Mouse (Mus musculus) CH12F3 (cell line): ENCODE results near the gene Agpat1.

Experiments
- in situ Hi-C: fragments of 300-500 bp; cut with MboI; formaldehyde crosslinking; loops from 2 replicates; pipeline ENCODE4 v1.14.3; 2020; ENCODE audit warnings: low sequenced_read_pairs

Agpat1 gene

DNA sequence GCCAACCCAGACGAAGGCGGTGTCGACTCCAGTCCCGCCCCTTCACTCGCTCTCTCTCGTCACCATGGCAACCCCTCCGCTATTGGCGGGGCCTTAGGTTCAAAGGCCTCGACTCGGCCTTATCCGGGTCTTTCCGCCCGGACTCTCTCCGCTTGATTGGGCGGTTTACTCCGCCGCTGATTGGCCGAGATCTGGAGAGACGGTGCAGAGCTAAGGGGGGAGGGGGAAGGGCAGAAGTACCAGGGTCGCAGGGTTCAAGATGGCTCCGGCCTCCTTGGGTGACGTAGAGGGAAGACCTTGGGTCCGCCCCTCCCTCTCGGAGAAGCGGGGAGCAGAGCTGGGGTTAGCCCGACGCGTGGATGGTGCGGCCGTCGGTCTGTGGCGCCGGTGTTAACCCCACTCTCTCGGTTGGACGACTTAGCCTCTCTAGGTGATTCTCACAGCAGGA lies at the start of gene Agpat1:
TSS of gene Agpat1 (plus strand) at position 202 of the 448 bp plus-strand sequence.
- in situ Hi-C loops = no loop called here

DNA sequence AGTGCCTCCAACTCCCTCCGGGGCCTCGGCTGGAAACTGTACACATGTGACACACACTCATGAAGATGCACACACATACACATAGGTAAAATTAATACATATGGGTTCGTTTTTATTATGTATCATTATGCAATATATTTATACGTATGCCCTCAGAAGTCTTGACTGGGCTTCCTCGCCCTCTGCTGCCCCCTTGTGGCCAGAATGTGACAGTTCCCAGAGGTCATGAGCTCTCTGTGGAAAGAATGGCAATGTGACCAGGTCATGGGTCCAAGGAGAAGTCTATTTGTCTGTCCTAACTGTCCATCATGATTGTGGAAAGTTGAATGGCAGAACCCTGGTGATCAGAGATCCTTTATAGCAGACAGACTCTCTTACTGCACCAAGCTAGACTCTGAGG lies 48.6 kb upstream of the Agpat1 start:
- in situ Hi-C loops = no loop called here

DNA sequence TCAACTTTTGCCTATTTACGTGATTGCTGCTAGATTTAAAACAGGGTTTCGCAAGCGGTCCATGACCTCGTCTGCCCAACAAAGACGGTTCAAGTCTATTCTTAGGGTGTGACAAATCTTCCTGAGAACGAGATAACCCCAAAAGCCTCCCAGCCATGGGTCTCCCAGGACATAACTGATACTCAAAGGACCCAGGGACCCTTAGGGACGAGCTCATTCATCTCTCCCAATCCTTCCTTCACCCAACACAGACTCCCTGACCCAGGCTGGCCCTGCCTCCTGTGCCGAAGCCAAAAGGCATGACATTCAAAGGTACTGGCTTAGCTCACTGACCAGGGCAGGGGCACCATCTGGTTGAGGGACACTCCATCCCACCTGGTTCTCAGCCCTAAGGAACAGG lies 47.7 kb upstream of the Agpat1 start:
- in situ Hi-C loops = no loop called here

DNA sequence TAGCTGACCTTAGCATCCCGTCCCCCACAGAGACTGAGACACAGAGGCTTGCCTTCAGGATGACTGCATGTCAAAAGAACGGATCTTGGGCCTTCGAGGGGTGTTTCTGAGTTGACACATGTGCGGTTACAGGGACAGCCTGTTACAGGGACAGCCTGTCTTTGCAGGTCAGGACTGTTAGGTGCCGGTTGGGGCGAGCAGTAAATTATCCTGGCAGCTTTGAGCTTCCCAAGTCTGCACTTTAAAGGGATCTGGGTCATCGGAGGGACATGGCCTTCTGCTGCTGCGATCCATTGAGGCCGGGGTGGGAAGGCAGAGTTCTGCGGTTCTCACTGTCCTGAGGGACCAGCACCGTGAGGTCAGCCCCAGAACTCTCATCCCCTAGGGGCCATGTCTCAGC lies 46.7 kb upstream of the Agpat1 start:
- in situ Hi-C loops = no loop called here

DNA sequence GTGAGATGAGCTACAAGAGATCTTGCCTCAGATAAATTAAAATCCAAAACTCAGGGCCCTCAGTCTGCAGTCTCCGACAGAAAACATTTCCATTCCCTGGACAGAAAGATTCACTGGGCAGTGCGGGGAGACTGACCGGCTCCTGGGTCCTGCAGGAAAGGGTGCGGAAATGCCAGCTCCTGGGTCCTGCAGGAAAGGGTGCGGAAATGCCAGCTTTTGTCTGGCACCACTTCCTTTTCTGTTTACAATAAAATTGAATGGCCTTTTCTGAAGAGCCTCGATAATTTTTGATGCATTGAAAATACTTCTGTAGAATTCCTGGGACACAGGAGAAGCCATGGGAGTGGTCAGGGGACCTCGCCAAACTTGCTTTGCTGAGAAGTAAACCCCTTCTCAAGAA lies 44.9 kb upstream of the Agpat1 start:
- in situ Hi-C loops = no loop called here

DNA sequence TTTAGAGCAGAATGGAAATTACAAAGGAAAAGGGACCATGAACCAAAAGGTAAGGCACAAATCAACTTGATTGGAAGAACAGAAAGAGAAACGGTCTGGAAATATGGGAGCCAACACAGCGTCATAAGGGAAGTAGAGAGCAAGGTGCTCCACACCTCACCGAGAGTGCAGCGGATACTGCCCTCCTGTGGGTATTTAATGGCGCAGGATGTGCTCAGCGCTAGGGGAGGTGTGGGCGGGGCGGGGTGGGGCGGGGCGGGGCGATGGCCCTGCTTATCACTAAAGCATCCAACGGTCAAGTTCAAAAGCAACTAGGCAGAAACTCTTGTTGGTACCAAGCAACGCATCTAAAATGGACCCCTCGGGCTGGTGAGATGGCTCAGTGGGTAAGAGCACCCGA lies 44.2 kb upstream of the Agpat1 start:
- in situ Hi-C loops = no loop called here

DNA sequence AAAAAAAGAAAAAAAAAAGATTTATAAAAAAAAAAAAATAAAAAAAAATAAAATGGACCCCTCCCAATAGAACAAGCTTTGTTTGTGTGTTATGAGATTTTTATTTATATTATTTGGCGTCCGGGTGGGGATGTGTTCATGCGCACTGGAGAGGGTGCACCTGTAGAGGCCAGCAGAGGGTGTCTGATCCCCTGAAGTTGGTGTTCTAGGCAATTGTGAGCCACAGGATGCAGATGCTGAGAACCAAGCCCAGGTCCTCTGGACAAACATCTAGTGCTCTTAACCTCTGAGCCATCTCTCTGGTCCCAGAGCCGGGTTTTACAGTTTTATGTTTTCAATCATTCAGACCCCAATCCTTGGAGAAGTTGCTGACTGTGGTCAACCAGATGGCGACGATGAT lies 43.6 kb upstream of the Agpat1 start:
- in situ Hi-C loops = no loop called here

DNA sequence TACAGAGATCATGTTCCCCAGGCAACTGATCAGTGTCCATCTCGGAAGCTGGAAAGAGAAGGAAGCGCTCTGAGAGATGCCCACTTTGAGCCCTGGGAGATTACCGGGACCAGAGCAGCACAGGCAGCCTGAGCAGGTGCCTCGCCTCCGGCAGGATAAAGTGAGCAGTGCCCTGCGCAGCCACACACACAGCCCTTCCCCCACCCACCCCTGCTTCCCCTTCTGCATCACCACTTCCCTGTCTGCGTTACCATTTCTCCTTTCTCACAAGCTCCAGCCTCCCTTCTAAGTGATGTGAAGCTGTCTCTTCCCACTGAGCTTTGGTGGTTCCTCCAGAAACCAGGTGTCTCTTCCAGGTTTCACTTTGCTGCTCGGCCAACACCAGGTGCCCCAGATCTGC lies 42.9 kb upstream of the Agpat1 start:
- in situ Hi-C loops = no loop called here

DNA sequence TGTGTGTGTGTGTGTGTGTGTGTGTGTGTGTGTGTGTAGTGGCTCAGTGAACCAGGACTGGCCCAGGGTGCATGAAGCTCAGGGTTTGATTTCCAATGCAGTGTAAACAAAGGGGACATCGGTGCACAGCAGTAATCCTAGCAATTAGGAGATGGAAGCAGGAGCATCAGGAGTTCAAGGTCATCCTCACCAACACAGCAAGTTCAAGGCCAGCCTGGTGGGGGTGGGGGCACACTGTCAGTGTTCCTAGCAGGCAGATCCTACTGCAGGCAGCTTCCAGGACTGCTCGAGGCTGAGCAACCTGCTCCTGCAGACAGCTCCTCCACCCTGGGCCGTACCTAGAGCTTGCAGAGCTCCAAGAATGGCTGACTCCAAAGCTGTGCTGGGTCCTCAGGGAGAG lies 41.5 kb upstream of the Agpat1 start:
- in situ Hi-C loops = no loop called here

DNA sequence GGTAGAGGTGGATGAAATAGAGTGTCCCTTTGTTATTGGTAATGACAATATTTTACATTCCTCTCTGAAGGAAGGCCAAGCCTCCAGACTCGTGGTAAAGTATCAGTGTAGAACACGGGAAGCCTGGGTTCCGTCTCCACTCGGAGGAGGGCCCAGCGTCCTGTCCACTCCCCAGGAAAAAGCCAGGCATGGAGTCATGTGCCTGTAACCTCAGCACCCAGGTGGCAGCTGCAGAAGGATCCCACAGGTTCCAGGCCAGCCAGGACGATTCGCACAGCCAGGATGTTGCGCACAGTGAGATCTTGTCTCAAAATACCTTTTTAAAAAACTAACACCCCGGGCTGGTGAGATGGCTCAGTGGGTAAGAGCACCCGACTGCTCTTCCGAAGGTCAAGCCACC lies 40.7 kb upstream of the Agpat1 start:
- in situ Hi-C loops = no loop called here

DNA sequence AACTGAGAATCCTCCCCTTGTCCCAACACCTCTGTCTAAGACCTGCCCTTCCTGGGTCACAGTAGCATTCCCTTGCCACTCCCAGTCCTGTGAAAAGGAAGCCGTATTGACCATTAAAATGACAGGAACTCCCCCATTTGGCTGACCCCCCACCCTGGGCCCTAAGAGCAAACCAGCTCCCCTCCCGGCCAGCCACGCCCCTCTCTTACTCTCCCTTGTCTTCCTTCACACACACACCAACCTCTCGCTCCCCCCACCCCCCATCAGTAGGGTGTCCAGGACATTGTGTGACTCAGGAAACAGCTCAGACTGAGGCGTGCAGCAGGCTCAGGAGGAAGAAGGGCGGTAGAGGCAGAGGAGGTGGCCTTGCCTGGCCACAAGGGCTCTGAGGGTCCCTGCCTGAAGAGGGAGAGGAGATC lies 40.0 kb upstream of the Agpat1 start, which contains the start of gene Notch4:
TSS of gene Notch4 (plus strand) at position 266 of the 419 bp plus-strand sequence.
- in situ Hi-C loops = no loop called here

DNA sequence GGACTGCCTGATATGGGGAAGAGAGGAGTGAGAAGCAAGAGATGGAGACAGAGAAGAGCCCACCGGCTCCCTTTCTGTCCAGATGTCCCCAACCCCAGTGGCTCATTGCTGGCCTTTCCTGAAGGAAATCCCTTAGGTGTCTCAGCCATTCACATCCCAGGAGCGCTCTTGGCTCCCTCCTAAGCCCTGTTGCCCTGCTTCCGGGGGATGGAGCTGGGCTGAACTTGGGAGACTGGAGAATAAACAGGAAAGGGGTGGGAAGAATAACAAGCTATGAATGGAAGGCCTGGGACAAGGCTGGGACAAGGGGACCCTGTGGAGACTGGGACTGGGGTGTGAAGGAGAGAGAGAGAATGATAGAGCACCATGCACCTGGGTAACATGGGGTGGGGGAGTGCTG lies 39.3 kb upstream of the Agpat1 start:
- in situ Hi-C loops = no loop called here

DNA sequence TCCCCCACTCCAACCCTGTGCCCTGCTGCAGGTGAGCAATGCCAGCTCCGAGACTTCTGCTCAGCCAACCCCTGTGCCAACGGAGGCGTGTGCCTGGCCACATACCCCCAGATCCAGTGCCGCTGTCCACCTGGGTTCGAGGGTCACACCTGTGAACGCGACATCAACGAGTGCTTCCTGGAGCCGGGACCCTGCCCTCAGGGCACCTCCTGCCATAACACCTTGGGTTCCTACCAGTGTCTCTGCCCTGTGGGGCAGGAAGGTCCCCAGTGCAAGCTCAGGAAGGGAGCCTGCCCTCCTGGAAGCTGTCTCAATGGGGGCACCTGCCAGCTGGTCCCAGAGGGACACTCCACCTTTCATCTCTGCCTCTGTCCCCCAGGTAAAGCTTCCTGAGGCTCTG lies 36.8 kb upstream of the Agpat1 start:
- in situ Hi-C loops = no loop called here

DNA sequence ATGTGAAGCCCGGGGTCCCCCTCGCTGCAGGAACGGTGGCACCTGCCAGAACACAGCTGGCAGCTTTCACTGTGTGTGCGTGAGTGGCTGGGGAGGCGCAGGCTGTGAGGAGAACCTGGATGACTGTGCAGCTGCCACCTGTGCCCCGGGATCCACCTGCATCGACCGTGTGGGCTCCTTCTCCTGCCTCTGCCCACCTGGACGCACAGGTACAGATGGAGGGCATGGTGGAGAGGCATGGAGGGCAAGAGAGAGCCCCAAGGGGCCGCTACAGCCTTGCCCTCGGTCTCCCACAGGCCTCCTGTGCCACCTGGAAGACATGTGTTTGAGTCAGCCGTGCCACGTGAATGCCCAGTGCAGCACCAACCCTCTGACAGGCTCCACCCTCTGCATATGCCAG lies 35.6 kb upstream of the Agpat1 start:
- in situ Hi-C loops = no loop called here

DNA sequence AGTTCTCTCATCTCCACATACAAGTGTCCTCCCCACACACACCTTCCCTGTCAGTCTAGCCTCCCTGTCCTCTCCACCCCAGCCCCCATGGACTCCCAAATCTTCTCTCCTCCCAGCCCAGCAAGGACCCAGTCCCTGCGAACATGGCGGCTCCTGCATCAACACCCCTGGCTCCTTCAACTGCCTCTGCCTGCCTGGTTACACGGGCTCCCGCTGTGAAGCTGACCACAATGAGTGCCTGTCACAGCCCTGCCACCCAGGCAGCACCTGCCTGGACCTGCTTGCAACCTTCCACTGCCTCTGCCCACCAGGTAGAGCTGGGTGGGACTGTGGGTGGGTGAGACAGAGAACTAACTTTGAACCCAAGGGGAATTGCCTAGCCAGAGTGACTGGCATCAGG lies 34.1 kb upstream of the Agpat1 start:
- in situ Hi-C loops = no loop called here

DNA sequence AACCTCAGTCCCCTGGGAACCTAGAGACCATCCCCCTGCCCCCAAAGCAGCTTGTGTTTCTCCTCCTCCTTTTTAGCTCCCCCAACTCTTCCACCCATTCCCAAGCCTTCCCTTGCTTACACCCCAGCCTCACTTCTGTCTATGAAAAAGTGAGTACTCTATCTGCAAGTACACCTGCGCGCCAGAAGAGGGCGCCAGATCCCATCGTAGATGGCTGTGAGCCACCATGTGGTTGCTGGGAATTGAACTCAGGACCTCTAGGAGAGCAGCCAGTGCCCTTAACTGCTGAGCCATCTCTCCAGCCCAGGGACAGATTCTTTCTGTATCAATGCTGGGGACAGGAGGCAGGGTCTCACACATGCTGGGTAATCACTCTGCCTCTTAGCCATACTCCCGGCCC lies 32.2 kb upstream of the Agpat1 start:
- in situ Hi-C loops = no loop called here

DNA sequence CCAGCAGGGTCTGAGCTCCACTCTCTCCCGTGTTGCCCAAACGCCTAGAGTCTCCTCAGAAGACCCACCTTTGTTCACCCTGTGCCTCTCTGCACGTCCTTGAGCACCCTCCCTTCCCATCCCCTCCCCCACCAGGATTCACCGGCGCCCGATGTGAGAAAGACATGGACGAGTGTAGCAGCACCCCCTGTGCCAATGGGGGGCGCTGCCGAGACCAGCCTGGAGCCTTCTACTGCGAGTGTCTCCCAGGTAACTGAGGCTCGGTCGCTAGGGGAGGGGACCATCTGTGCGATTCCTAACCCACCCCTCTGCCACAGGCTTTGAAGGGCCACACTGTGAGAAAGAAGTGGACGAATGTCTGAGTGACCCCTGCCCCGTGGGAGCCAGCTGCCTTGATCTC lies 31.7 kb upstream of the Agpat1 start:
- in situ Hi-C loops = no loop called here

DNA sequence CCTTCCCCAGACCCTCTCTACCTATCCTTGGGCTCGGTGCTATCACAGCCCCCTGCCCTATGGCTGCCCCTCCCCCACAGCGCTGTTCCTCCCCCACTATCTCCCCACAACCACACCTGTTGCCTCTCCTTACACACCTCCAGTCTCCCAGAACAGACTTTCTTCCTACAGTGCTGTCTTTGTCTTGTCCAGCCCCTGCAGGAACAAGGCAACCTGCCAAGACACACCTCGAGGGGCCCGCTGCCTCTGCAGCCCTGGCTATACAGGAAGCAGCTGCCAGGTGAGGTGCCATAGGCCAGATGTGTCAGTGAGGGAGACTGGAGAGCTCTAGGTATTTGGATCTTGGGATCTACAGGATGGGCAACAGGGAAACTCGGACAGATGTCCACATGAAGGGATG lies 27.5 kb upstream of the Agpat1 start:
- in situ Hi-C loops = no loop called here

DNA sequence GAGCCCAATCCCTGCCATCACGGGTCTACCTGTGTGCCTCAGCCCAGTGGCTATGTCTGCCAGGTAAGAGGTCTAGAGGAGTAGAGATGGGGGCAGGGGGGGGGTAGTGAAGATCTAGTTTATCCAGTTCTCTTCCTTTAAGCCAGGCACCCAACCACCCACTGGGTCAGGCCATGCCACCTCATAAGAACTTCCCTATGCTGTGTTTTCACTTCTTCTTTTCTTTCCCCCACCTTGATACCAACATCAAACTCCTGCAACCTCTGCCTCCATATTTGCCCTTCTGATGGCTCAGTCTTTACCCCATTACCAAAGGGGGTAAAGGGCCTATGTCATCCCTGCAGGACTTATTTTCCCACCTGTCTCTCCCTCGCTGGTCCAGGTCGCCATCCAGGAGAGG lies 26.0 kb upstream of the Agpat1 start:
- in situ Hi-C loops = no loop called here

DNA sequence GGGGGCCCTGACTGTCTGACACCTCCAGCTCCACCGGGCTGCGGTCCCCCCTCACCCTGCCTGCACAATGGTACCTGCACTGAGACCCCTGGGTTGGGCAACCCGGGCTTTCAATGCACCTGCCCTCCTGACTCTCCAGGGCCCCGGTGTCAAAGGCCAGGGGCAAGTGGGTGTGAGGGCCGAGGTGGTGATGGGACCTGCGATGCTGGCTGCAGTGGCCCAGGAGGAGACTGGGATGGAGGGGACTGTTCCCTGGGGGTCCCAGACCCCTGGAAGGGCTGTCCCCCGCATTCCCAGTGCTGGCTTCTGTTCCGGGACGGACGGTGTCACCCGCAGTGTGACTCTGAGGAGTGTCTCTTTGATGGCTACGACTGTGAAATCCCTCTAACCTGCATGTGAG lies 21.5 kb upstream of the Agpat1 start:
- in situ Hi-C loops = no loop called here

DNA sequence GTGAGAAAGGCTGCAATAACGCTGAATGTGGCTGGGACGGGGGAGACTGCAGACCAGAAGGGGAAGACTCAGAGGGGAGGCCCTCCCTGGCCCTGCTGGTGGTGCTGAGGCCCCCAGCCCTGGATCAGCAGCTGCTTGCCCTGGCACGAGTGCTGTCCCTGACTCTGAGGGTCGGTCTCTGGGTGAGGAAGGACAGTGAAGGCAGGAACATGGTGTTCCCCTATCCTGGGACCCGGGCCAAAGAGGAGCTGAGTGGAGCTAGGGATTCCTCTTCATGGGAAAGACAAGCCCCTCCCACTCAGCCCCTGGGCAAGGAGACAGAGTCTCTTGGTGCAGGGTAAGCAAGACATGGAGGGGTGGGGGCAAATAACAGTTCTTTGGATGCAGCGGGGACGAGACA lies 20.7 kb upstream of the Agpat1 start:
- in situ Hi-C loops = no loop called here

DNA sequence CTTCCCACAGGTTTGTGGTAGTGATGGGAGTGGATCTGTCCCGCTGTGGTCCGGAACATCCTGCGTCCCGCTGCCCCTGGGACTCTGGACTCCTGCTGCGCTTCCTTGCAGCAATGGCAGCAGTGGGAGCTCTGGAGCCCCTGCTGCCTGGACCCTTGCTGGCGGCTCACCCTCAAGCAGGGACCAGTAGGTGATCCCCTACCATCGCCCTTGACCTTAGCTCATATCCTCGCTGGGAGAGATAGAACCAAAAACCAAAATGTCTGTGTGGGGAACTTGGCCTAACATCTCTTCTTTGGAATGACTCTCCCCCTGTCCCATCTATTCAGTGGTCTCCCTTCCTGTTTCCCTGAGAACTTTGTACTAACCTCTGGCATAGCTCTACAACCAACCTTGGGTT lies 20.2 kb upstream of the Agpat1 start:
- in situ Hi-C loops = no loop called here

DNA sequence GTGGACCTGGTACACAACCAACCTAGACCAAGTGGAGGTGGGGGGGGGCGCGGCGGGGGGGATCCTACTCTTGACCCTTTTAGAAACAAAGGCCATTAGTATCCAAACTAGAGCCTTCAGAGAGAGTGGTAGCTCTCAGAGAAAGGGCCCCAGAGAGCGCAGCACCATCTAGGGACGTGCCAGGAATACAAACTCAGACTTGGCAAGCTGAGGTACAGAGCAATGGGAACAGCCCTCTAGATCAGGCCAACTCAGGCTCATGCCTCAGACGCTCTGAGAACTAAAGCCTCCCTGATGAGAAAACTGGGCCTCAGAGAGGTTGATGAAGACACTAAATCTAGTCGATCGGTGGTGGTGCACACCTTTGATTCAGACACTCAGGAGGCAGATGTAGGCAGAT lies 18.9 kb upstream of the Agpat1 start:
- in situ Hi-C loops = no loop called here
